Mouse (Mus musculus) hindbrain, embryonic 15.5 days (tissue): ENCODE measurements around the gene Gcnt2. TPM values are rescaled to one million over a fixed set of nuclear protein-coding genes. Genes with fewer than 3 reads are reported as not detected.

Experiments
- ATAC-seq: fragments of 200-750 bp; cut with Nextera tagmentation; 2 replicates; pipeline ENCODE4 v1.8.0; 2017; ENCODE audit warnings: low read depth, moderate number of reproducible peaks, moderate TSS enrichment; ENCODE audit not compliant: low FRiP score
- H3K27ac ChIP-seq: fragments of 300-500 bp; sonication (generic); replicated peaks from 2 replicates; pipeline ENCODE4 v1.5.1; 2015; ENCODE audit warnings: mild to moderate bottlenecking, inconsistent platforms
- H3K27me3 ChIP-seq: fragments of 300-500 bp; sonication (generic); 2 replicates; pipeline ENCODE4 v1.6.1; 2015; ENCODE audit warnings: control low read depth, inconsistent platforms
- H3K36me3 ChIP-seq: fragments of 300-500 bp; sonication (generic); 2 replicates; pipeline ENCODE4 v1.6.1; 2015; ENCODE audit warnings: control low read depth, inconsistent platforms
- H3K4me1 ChIP-seq: fragments of 300-500 bp; sonication (generic); replicated peaks from 2 replicates; pipeline ENCODE4 v1.6.1; 2015; ENCODE audit warnings: control low read depth, inconsistent platforms
- H3K4me2 ChIP-seq: fragments of 300-500 bp; sonication (generic); 2 replicates; pipeline ENCODE4 v1.6.1; 2015; ENCODE audit warnings: moderate library complexity, mild to moderate bottlenecking, inconsistent platforms
- H3K4me3 ChIP-seq: fragments of 300-500 bp; sonication (generic); 2 replicates; pipeline ENCODE4 v1.5.1; 2015; ENCODE audit warnings: mild to moderate bottlenecking, inconsistent platforms
- H3K9ac ChIP-seq: fragments of 300-500 bp; sonication (generic); 2 replicates; pipeline ENCODE4 v1.6.1; 2015; ENCODE audit warnings: inconsistent platforms
- H3K9me3 ChIP-seq: fragments of 300-500 bp; sonication (generic); 2 replicates; pipeline ENCODE4 v1.6.1; 2016; ENCODE audit warnings: control low read depth, inconsistent platforms
- WGBS: fragments of 180-500 bp; shearing (Covaris S2); methylation state at CpG from one replicate; pipeline ENCODE4 v1.1.7; 2015; 5-methylcytosine and 5-hydroxymethylcytosine counted together
- polyA plus RNA-seq: library from polyadenylated mRNA; unstranded; fragments of >200 nt; fragmentation: Nextera tagmentation; extraction: Ambion mirVana; gene quantifications from 2 replicates; pipeline ENCODE4 v1.2.1, GENCODE M21; 2015

The Gcnt2 gene
- polyA plus RNA-seq, 1 experiment from 2014 or later: 6.8 TPM

DNA sequence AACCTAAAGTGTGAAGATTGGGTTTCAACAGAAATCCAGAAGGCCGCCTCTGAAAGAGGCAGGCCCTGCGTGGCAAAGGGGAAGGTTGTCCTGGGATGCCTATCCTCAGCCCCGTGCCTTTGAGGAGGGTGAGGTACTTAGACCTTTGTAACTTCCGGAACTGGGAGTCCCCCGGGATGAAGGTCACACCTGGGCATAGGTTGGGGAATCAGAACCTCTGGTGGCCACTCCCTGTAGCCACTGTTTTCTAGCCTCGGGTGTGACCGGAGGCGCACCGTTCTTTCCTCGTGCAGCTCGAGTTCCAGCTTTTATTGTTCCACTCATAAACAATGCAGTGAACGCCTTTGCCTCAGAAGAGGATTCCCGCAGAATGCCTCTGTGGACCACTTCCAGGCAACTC, 7.6 kb upstream of the Gcnt2 start:
- no peak overlapping the region for H3K4me2 ChIP-seq
- no peak overlapping the region for H3K9ac ChIP-seq
- no peak overlapping the region for H3K4me3 ChIP-seq
- no peaks in the 10 kb centered on the region for H3K36me3 ChIP-seq
- H3K27me3 ChIP-seq: 0 out of 2 replicates have a peak, but pooled peaks cover 3% of the 10 kb centered on the region
- 79% methylated on average over 13 of the region's 13 CpGs for WGBS
- H3K4me1 ChIP-seq: peaks cover 7% of the 10 kb centered on the region
- no peak for ATAC-seq
- no peak overlapping the region for H3K27ac ChIP-seq
- no peaks in the 10 kb centered on the region for H3K9me3 ChIP-seq

DNA sequence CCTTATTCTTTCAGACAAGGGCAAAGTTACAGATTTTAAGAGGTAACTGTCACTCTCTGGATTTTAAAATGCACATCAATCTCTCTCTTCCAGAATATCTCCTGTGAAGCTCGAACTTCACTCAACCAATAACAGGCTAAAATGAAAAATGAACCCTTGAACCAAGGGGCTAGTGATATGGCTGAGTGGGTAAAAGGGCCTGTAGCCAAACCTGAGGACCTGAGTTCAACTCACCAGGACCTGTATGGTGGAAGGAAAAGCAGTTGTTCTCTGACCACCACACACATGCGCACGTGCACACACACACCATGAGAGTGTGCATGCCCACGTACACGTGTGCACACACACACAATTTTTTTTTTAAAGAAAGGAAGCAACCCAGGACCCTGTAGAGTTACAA, 6.8 kb upstream of the Gcnt2 start:
- Histone ChIP-seq H3K27me3 (0 out of 2 replicates have a peak, but pooled peaks cover 3% of the 10 kb centered on the region), H3K4me1 (peaks cover 7% of the 10 kb centered on the region), H3K4me3 (no peak overlapping the region), H3K9me3 (no peaks in the 10 kb centered on the region), H3K9ac (no peak overlapping the region), H3K27ac (no peak overlapping the region), H3K36me3 (no peaks in the 10 kb centered on the region), H3K4me2 (no peak overlapping the region)
- 96% methylated on average over 5 of the region's 5 CpGs for WGBS
- ATAC-seq: no peak

DNA sequence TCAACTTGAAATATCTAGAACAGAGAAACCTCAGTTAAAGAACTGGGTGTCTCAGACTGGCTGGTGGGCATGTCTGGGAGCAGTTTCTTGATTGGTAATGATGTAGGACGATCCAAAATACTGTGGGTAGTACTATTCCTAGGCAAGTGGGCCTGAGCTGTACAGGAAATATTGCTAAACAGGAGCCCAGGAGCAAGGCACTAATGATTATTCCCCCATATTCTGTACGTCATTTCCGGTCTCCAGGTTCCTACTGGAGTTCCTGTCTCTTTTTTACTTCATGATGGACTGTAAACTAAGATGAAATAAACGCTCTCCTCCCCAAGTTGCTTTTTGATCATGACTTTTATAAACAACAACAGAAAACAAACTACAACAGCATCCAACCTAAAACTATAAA, 5.7 kb upstream of the Gcnt2 start:
- no peak for ATAC-seq
- Histone ChIP-seq H3K27ac (no peak overlapping the region), H3K36me3 (no peaks in the 10 kb centered on the region), H3K4me3 (no peak overlapping the region), H3K27me3 (0 out of 2 replicates have a peak, but pooled peaks cover 3% of the 10 kb centered on the region), H3K9me3 (no peaks in the 10 kb centered on the region), H3K4me1 (peaks cover 7% of the 10 kb centered on the region), H3K9ac (no peak overlapping the region), H3K4me2 (peak overlapping the region; percentile 61)
- WGBS: 92% methylated on average over 4 of the region's 4 CpGs

DNA sequence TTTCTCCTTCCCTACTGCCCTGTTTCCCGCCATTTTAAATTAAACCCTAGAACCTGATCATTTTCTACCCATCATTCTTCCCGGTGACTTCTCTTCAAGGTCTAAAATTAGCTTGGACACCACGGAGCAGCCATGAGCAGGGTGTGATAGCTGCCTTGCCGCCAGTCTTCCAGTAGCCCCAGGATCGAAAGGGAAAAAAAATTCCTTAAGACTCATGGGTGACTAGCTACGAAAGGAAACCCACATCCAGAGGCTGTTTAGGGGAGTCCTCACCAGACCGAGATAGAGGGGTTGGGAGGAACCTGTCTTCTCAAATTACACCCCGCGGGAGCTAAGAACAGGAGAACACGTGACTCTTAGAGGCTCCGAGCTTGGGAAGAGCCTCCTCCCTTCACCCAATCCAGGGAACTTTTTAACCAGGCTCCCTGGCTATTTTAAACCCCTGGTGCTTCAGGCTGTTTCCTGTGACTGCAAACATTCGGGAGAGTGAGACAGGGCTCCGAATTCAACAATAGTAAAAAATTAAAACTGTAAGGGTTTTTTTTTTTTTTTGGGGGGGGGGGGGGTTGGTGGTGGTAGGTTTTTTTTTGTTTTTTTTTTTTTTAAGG, 5.0 kb upstream of the Gcnt2 start:
- ATAC-seq: peak; percentile 71; the same call in 1 of the 2 replicates
- Histone ChIP-seq H3K27me3 (0 out of 2 replicates have a peak, but pooled peaks cover 3% of the 10 kb centered on the region), H3K4me3 (peak overlapping the region; percentile 35), H3K36me3 (no peaks in the 10 kb centered on the region), H3K27ac (no peak overlapping the region), H3K4me2 (peak overlapping the region; percentile 61), H3K9me3 (no peaks in the 10 kb centered on the region), H3K4me1 (peaks cover 7% of the 10 kb centered on the region), H3K9ac (peak overlapping the region; percentile 8)
- 2% methylated on average over 13 of the region's 13 CpGs for WGBS

DNA sequence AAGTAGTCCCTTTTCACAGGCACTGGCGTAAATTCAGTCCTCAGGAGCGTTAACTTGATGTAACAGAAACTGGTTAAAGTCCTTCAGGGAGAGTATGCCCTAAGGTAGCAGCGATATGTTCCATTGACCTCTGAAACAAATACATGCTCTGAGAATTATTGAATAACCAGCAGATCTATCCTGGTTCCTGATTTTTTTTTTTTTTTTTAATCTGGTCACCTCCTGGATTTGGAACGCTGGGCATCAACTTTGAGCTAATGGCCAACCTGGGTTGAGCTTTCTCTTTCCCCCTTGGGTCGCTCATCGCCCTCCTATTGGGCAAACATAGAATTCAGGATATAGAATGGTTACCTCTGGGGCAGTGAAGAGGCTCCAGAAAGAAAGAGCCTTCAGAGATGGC, 4.3 kb upstream of the Gcnt2 start:
- H3K27ac ChIP-seq: no peak overlapping the region
- 0 out of 2 replicates have a peak, but pooled peaks cover 3% of the 10 kb centered on the region for H3K27me3 ChIP-seq
- no peak for ATAC-seq
- no peak overlapping the region for H3K4me3 ChIP-seq
- H3K4me2 ChIP-seq: no peak overlapping the region
- no peak overlapping the region for H3K9ac ChIP-seq
- WGBS: 78% methylated on average over 6 of the region's 6 CpGs
- peaks cover 7% of the 10 kb centered on the region for H3K4me1 ChIP-seq
- H3K9me3 ChIP-seq: no peaks in the 10 kb centered on the region
- no peaks in the 10 kb centered on the region for H3K36me3 ChIP-seq

DNA sequence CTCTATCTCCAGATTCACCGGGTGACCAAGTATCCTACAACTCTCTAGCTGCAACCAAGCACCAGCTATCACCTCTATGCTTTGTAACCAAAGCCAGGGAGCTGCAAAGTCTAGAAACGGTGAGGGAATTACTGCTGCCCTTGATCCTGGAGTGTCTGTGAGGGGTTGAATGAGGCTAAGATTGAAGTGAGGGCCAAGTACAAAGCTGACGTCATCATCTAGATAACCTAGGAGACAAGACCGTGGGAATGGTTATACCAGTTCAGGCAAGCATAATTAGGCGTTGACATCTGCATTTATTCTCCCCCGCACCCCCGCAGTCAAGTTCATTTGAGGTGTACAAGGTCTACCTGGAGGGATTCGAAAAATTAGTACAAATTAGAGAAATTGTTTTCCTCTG, 2.8 kb upstream of the Gcnt2 start:
- H3K36me3 ChIP-seq: no peaks in the 10 kb centered on the region
- no peak overlapping the region for H3K4me2 ChIP-seq
- no peak for ATAC-seq
- H3K9ac ChIP-seq: no peak overlapping the region
- 90% methylated on average over 8 of the region's 8 CpGs for WGBS
- no peaks in the 10 kb centered on the region for H3K9me3 ChIP-seq
- peaks cover 7% of the 10 kb centered on the region for H3K4me1 ChIP-seq
- 0 out of 2 replicates have a peak, but pooled peaks cover 3% of the 10 kb centered on the region for H3K27me3 ChIP-seq
- no peak overlapping the region for H3K4me3 ChIP-seq
- no peak overlapping the region for H3K27ac ChIP-seq

DNA sequence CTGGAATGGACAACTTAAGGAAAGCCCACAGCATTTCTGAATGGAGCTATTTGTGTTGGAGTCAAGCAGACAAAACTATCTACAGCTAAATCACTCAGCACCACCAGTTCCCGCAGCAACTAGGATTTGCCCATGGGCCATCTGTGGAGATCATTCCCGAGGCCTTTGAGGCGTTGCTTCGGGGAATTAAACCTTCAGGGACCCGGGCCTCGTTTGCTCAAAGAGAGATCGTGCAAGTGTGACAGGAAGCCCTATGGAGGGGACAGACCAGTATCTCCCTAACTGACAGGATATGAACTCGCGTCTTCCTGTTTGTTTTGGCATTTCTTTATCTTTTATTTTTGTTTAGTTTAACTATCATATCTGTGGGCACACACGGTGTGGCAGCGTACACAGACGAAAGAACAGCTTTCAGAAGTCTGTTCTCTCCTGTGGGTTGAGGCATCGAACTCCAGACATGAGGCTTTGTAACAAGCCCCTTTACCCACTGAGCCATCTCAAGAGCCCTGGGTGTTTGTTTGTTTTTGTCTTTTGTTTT, 2.2 kb upstream of the Gcnt2 start:
- Histone ChIP-seq H3K4me2 (no peak overlapping the region), H3K4me3 (no peak overlapping the region), H3K27me3 (0 out of 2 replicates have a peak, but pooled peaks cover 3% of the 10 kb centered on the region), H3K36me3 (no peaks in the 10 kb centered on the region), H3K27ac (no peak overlapping the region), H3K9me3 (no peaks in the 10 kb centered on the region), H3K4me1 (peaks cover 7% of the 10 kb centered on the region), H3K9ac (no peak overlapping the region)
- no peak for ATAC-seq
- 79% methylated on average over 13 of the region's 13 CpGs for WGBS

DNA sequence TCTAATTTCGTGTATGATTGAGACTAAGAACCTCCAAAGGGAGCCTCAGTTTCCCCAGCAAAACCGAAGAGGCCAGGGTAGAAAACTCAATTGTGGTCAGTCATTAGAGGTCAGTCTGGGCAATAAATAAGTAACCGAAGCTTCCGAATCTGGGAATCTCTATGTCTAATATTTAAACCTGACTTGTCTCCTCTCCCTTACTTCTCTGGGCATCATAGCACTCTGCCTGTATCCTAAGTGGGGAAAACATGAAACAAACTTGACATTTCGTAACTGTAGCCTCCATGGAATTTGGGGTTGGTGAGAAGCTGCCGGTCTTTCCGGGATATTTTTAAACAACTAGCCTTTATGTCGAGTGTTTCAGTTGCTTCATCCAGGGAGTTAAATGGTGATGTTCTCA, 329 bp upstream of the Gcnt2 start:
- H3K9ac ChIP-seq: no peak overlapping the region
- 0 out of 2 replicates have a peak, but pooled peaks cover 3% of the 10 kb centered on the region for H3K27me3 ChIP-seq
- no peaks in the 10 kb centered on the region for H3K36me3 ChIP-seq
- no peak for ATAC-seq
- 81% methylated on average over 8 of the region's 8 CpGs for WGBS
- no peak overlapping the region for H3K4me3 ChIP-seq
- no peak overlapping the region for H3K27ac ChIP-seq
- no peaks in the 10 kb centered on the region for H3K9me3 ChIP-seq
- peak overlapping the region; percentile 40 for H3K4me2 ChIP-seq
- peaks cover 5% of the 10 kb centered on the region for H3K4me1 ChIP-seq

DNA sequence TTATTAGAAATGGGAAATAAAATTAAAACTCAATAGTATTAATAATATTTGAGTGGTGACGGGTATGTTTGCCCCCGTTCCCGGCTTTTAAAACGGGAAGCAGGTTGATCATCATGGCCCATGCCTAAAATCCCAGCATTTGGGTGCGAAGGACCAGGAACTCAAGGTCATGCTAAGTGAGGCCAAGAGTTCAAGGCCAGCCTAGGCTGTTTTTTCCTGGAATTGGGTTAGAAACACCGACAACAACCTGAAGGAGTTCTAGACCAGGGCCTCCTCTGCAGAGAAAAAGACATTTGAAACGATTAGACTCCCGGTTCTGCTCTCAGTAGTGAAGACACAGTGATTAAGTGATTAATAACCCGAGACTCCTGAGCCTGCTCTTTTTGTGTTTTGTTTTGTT, 3.5 kb downstream of the Gcnt2 start:
- Histone ChIP-seq H3K27me3 (no peaks in the 10 kb centered on the region), H3K4me3 (no peak overlapping the region), H3K36me3 (no peaks in the 10 kb centered on the region), H3K9me3 (no peaks in the 10 kb centered on the region), H3K9ac (no peak overlapping the region), H3K4me2 (no peak overlapping the region), H3K4me1 (no peaks in the 10 kb centered on the region), H3K27ac (no peak overlapping the region)
- WGBS: 90% methylated on average over 9 of the region's 9 CpGs
- ATAC-seq: no peak

DNA sequence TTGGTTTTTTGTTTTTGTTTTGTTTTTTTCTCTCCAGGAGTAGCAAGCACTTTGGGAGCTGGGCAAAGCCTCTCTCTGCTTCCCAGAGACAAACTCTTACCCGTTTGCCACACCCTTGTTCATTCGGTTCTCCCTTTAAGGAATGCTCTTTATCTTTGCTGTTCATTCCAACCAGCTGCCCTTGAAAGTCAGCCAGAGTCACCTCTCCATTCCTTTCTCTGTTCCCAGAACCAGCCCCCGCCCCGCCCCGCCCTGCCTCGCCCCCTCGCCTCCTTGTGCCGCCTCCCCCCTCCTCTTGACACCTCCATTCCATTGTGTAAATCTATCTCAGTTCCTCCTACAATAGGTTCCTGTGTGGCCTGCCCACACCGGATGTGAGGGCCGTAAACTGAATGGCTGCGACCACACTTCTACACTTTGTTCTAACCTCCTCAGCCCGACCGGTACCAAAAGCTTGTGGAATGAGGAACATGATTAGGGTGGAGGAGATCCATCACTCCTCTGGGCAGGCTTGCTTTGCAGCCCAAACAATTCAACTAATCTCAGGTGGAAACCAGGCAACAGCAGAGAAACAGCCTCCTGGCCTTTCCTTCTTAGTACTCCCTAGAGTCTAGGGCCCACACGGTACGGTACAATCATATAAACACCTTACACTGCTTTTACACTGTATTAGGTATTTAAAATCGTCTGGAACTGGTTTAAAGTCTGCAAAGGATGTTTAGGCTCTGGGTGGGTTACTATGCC, 9.5 kb downstream of the Gcnt2 start:
- no peaks in the 10 kb centered on the region for H3K4me1 ChIP-seq
- H3K9me3 ChIP-seq: no peaks in the 10 kb centered on the region
- no peak overlapping the region for H3K4me3 ChIP-seq
- H3K9ac ChIP-seq: no peak overlapping the region
- no peak for ATAC-seq
- H3K4me2 ChIP-seq: no peak overlapping the region
- no peaks in the 10 kb centered on the region for H3K36me3 ChIP-seq
- H3K27me3 ChIP-seq: no peaks in the 10 kb centered on the region
- no peak overlapping the region for H3K27ac ChIP-seq
- 26% methylated on average over 16 of the region's 16 CpGs for WGBS

DNA sequence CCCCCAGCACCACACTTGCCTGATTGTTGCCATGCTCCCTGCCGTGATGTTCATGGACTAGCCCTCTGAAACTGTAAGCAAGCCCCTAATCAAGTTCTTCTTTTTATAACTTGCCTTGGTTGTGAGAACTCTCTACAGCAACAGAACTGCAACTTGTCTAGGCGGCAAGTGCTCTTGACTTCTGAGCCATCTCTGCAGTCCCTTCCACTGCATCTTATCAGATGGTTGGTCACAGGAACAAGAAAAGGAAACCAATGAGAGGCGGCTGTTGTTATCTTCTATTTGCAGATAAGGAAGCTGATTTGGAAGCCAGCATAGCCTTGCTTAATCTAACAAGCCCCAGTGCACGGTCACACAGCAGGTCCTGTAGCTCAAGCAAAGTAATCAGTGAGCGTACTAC, 14.5 kb downstream of the Gcnt2 start:
- H3K9ac ChIP-seq: no peak overlapping the region
- no peak overlapping the region for H3K27ac ChIP-seq
- no peaks in the 10 kb centered on the region for H3K4me1 ChIP-seq
- no peaks in the 10 kb centered on the region for H3K9me3 ChIP-seq
- H3K4me3 ChIP-seq: no peak overlapping the region
- no peak for ATAC-seq
- 87% methylated on average over 5 of the region's 5 CpGs for WGBS
- H3K4me2 ChIP-seq: no peak overlapping the region
- no peaks in the 10 kb centered on the region for H3K27me3 ChIP-seq
- H3K36me3 ChIP-seq: no peaks in the 10 kb centered on the region

DNA sequence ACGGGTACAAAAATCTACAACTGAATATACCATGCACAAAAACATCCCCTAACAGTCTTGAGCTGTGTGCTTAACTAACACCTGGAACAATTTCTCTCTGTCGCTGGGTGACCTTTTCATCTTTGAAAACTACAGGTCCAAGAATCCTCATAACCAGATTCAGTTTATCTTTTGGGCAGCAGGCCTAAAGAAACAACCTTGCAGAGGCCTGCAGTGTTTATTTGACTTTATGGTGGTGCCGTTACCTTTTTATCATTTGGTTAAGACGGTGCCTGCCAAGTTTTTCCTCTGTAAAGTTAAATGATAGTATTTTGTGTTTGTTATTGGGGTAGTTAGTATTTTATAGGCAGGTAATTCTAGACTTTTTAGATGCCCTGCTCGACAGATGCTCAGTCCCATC, 15.9 kb downstream of the Gcnt2 start:
- no peak overlapping the region for H3K4me2 ChIP-seq
- H3K27ac ChIP-seq: no peak overlapping the region
- no peaks in the 10 kb centered on the region for H3K4me1 ChIP-seq
- ATAC-seq: no peak
- no peaks in the 10 kb centered on the region for H3K9me3 ChIP-seq
- H3K4me3 ChIP-seq: no peak overlapping the region
- H3K9ac ChIP-seq: no peak overlapping the region
- H3K27me3 ChIP-seq: no peaks in the 10 kb centered on the region
- no peaks in the 10 kb centered on the region for H3K36me3 ChIP-seq
- 92% methylated on average over 5 of the region's 5 CpGs for whole genome bisulfite sequencing
